Comparison of ENCODE assay signal across 20 mouse cellular contexts in genomic region chr8:111690960-111691445, GRCm38 (mm10). TPM values are rescaled to one million over a fixed set of nuclear protein-coding genes. Genes with fewer than 3 reads are reported as not detected.
A peak's percentile ranks its signal among the peaks of the same experiment; 100 is the strongest.
DNase-seq lines count a peak whose midpoint lies in the region; ATAC-seq and TF ChIP-seq lines count a peak whose summit lies in the region.
"Had no signal": no experiment of that assay in that cellular context is flagged by ENCODE, and none has a peak within 500 bp of the region (broad histone marks: within the 10 kb centered on the region; RNA-seq: fewer than 3 reads in every experiment).

TSS of gene Ctrb1 (minus strand) at chr8:111691010.

- no peak within 1 kb of the TSS for H3K9ac ChIP-seq in intestine, embryonic 16.5 days (ENCODE audit: low read depth, low read length)
- no peak within 1 kb of the TSS for H3K9ac ChIP-seq in stomach, embryonic 14.5 days (replicated peaks; ENCODE audit: low read depth, low read length)
- H3K9ac ChIP-seq: embryonic facial prominence, embryonic 15.5 days; forebrain, embryonic 15.5 days; heart, embryonic 12.5 days; hindbrain, embryonic 14.5 days had no signal

- H3K4me1 ChIP-seq in thymus, adult 2 months (replicated peaks; ENCODE audit: control insufficient read depth, insufficient read depth, low read length) = no peaks in the 10 kb centered on the region
- H3K4me1 ChIP-seq in intestine, embryonic 16.5 days (ENCODE audit: control insufficient read depth, insufficient read depth, low read length) = peaks cover 11% of the 10 kb centered on the region
- no peaks in the 10 kb centered on the region for H3K4me1 ChIP-seq in stomach, embryonic 14.5 days (ENCODE audit: control insufficient read depth, insufficient read depth, low read length)
- H3K4me1 ChIP-seq: embryonic facial prominence, embryonic 15.5 days; forebrain, embryonic 15.5 days had no signal

- no peak within 1 kb of the TSS for H3K4me3 ChIP-seq in thymus, adult 2 months (ENCODE audit: control insufficient read depth, insufficient read depth, low read length)
- no peak within 1 kb of the TSS for H3K4me3 ChIP-seq in intestine, embryonic 16.5 days (ENCODE audit: low read length)
- no peak within 1 kb of the TSS for H3K4me3 ChIP-seq in stomach, embryonic 14.5 days (ENCODE audit: low read depth, low read length)
- H3K4me3 ChIP-seq: embryonic facial prominence, embryonic 15.5 days; erythroblast, embryonic 14.5 days; forebrain, embryonic 15.5 days; heart, adult 2 months; heart, embryonic 12.5 days; hindbrain, embryonic 10.5 days had no signal

- H3K9me3 ChIP-seq in intestine, embryonic 16.5 days (ENCODE audit: control insufficient read depth, low read length) = no peaks in the 10 kb centered on the region
- no peaks in the 10 kb centered on the region for H3K9me3 ChIP-seq in stomach, embryonic 14.5 days (ENCODE audit: control insufficient read depth, low read depth, low read length)
- H3K9me3 ChIP-seq: embryonic facial prominence, embryonic 15.5 days; forebrain, embryonic 15.5 days; heart, embryonic 12.5 days; hindbrain, embryonic 10.5 days had no signal

- no peak within 1 kb of the TSS for H3K4me2 ChIP-seq in intestine, embryonic 16.5 days (ENCODE audit: low read depth, low read length)
- H3K4me2 ChIP-seq in stomach, embryonic 14.5 days (replicated peaks; ENCODE audit: low read depth, low read length) = no peak within 1 kb of the TSS
- H3K4me2 ChIP-seq: embryonic facial prominence, embryonic 15.5 days; forebrain, embryonic 15.5 days; heart, embryonic 12.5 days; hindbrain, embryonic 14.5 days had no signal

- 89% methylated on average over 2 of the region's 2 CpGs for WGBS in thymus, adult 2 months
- WGBS in intestine, embryonic 16.5 days = 86% methylated on average over 2 of the region's 2 CpGs
- WGBS in stomach, embryonic 14.5 days = 81% methylated on average over 2 of the region's 2 CpGs

- no peaks in the 10 kb centered on the region for H3K36me3 ChIP-seq in thymus, adult 2 months (ENCODE audit: control insufficient read depth, insufficient read depth, low read length)
- H3K36me3 ChIP-seq in intestine, embryonic 16.5 days (ENCODE audit: control insufficient read depth, insufficient read depth, low read length) = no peaks in the 10 kb centered on the region
- no peaks in the 10 kb centered on the region for H3K36me3 ChIP-seq in stomach, embryonic 14.5 days (ENCODE audit: control insufficient read depth, insufficient read depth, low read length)
- H3K36me3 ChIP-seq: embryonic facial prominence, embryonic 15.5 days; forebrain, embryonic 15.5 days; heart, embryonic 12.5 days; hindbrain, embryonic 10.5 days had no signal

- ATAC-seq in intestine, embryonic 16.5 days = peak; percentile 27
- ATAC-seq in stomach, embryonic 14.5 days (ENCODE audit: insufficient number of reproducible peaks, insufficient read depth, low FRiP score, low read depth) = 0 out of 2 replicates have a peak, but pooled peaks have one; percentile 34
- ATAC-seq: forebrain, embryonic 15.5 days had no signal

- no peaks in the 10 kb centered on the region for H3K27me3 ChIP-seq in thymus, adult 2 months (ENCODE audit: control insufficient read depth, insufficient read depth, low read length)
- no peaks in the 10 kb centered on the region for H3K27me3 ChIP-seq in intestine, embryonic 16.5 days (replicated peaks; ENCODE audit: control insufficient read depth, insufficient read depth, low read length)
- H3K27me3 ChIP-seq in stomach, embryonic 14.5 days (ENCODE audit: control insufficient read depth, insufficient read depth, low read length) = no peaks in the 10 kb centered on the region
- H3K27me3 ChIP-seq: embryonic facial prominence, embryonic 15.5 days; forebrain, embryonic 15.5 days; heart, embryonic 12.5 days had no signal

- DNase-seq in thymus, adult 2 months = no peak
- no peak for DNase-seq in thymus, postnatal 10 days (ENCODE audit: low spot score in 2 of 2)
- DNase-seq in cerebellum, adult 8-10 months = no peak
- DNase-seq in embryo, embryonic 9.5 days (ENCODE audit: extremely low spot score) = no peak
- DNase-seq in right cerebral cortex, postnatal 10 days (ENCODE audit: low spot score in 2 of 2) = no peak
- DNase-seq: adrenal gland, adult 2 months; adrenal gland, postnatal 25 days; cerebellum, adult 18-20 months; gastrocnemius, postnatal 10 days; heart, adult 2 months had no signal

- H3K27ac ChIP-seq in thymus, adult 2 months (ENCODE audit: control insufficient read depth, insufficient read depth, low read length) = no peak within 1 kb of the TSS
- H3K27ac ChIP-seq in intestine, embryonic 16.5 days (ENCODE audit: low read length) = no peak within 1 kb of the TSS
- H3K27ac ChIP-seq in stomach, embryonic 14.5 days (ENCODE audit: low read length) = no peak within 1 kb of the TSS
- H3K27ac ChIP-seq: embryonic facial prominence, embryonic 15.5 days; forebrain, embryonic 15.5 days; heart, adult 2 months; hindbrain, embryonic 10.5 days; hindbrain, embryonic 14.5 days had no signal

- TF ChIP-seq POLR2A in thymus, adult 2 months (IDR thresholded peaks at IDR 0.05; ENCODE audit: control insufficient read depth, extremely low read depth, insufficient read depth, low read length, poor library complexity) = no peak

- no peak for TF ChIP-seq CTCF in thymus, adult 2 months (IDR thresholded peaks at IDR 0.05; ENCODE audit: borderline replicate concordance, control insufficient read depth, extremely low read depth, insufficient read depth, low read length, poor library complexity)

RNA-seq across cellular contexts. Expression of gene Ctrb1, which starts in this region (rescaled TPM):
- polyA plus RNA-seq in thymus, adult 2 months (2012; rRNA removed) = 6.6 and 11.8 TPM in 2 replicates
- polyA plus RNA-seq in intestine, embryonic 16.5 days (2015; fragmentation: Nextera tagmentation; extraction: Ambion mirVana) = 1,904 and 2,500 TPM in 2 replicates
- polyA plus RNA-seq in stomach, embryonic 14.5 days (2014; fragmentation: Nextera tagmentation; extraction: Ambion mirVana) = 201 TPM in 1 of 2 replicates, not detected in the other
- polyA plus RNA-seq: embryonic facial prominence, embryonic 11.5 days; erythroblast, embryonic 14.5 days; forebrain, embryonic 11.5 days; forebrain, embryonic 15.5 days; heart, embryonic 12.5 days; hindbrain, embryonic 10.5 days; hindbrain, embryonic 14.5 days had no signal
